Comparison of ENCODE assay signal across 8 mouse cellular contexts in genomic region chrX:71648848-71649454, GRCm38 (mm10). TPM values are rescaled to one million over a fixed set of nuclear protein-coding genes. Genes with fewer than 3 reads are reported as not detected.
DNase-seq lines count a peak whose midpoint lies in the region; ATAC-seq and TF ChIP-seq lines count a peak whose summit lies in the region.
"Had no signal": no experiment of that assay in that cellular context is flagged by ENCODE, and none has a peak within 500 bp of the region (broad histone marks: within the 10 kb centered on the region; RNA-seq: fewer than 3 reads in every experiment).

No protein-coding gene starts in this region.

- no peaks in the 10 kb centered on the region for H3K9me3 ChIP-seq in MEL (replicated peaks; ENCODE audit: insufficient read depth, low read length)
- H3K9me3 ChIP-seq in midbrain, embryonic 16.5 days (replicated peaks; ENCODE audit: control insufficient read depth, low read length, poor library complexity, severe bottlenecking): no peaks in the 10 kb centered on the region
- H3K9me3 ChIP-seq: stomach, embryonic 15.5 days had no signal

- H3K4me1 ChIP-seq in MEL (ENCODE audit: control insufficient read depth in 1 of 2, insufficient read depth in 2 of 2, low read length in 2 of 2): no peaks in the 10 kb centered on the region
- 0 out of 2 replicates have a peak, but pooled peaks cover 4% of the 10 kb centered on the region for H3K4me1 ChIP-seq in midbrain, embryonic 16.5 days (ENCODE audit: control insufficient read depth, insufficient read depth, low read length)
- H3K4me1 ChIP-seq: stomach, embryonic 15.5 days had no signal

- no peak overlapping the region for H3K4me3 ChIP-seq in MEL (ENCODE audit: control insufficient read depth in 1 of 2, insufficient read depth in 1 of 2, low read depth in 2 of 2, low read length in 2 of 2)
- no peak overlapping the region for H3K4me3 ChIP-seq in left cerebral cortex, adult 2 months
- no peak overlapping the region for H3K4me3 ChIP-seq in midbrain, embryonic 16.5 days (ENCODE audit: low read depth, low read length)
- H3K4me3 ChIP-seq: stomach, embryonic 15.5 days had no signal

- no peak for TF ChIP-seq POLR2A in MEL (IDR thresholded peaks at IDR 0.05; ENCODE audit: control insufficient read depth in 1 of 2, insufficient read depth in 1 of 2, low read depth in 1 of 2, low read length in 2 of 2, poor library complexity in 1 of 2)

- WGBS in midbrain, embryonic 16.5 days: 41% methylated on average over 6 of the region's 6 CpGs

- peak; percentile 29 for TF ChIP-seq RAD21 in MEL (IDR thresholded peaks at IDR 0.05; ENCODE audit: low read depth, low read length)

- intact Hi-C loops in left cerebral cortex, adult 2 months (cut with DNase I): loop anchor here (1.0 to 5.0 kb wide), 5 partner anchors 143 to 1253 kb away; no protein-coding TSS in a partner anchor

- no peak overlapping the region for H3K27ac ChIP-seq in MEL (ENCODE audit: control insufficient read depth, low read depth, low read length)
- no peak overlapping the region for H3K27ac ChIP-seq in left cerebral cortex, adult 2 months
- H3K27ac ChIP-seq in midbrain, embryonic 16.5 days (ENCODE audit: low read length): no peak overlapping the region
- H3K27ac ChIP-seq: stomach, embryonic 15.5 days had no signal

- no peaks in the 10 kb centered on the region for H3K36me3 ChIP-seq in MEL (ENCODE audit: control insufficient read depth in 1 of 2, insufficient read depth in 2 of 2, low read length in 2 of 2)
- no peaks in the 10 kb centered on the region for H3K36me3 ChIP-seq in midbrain, embryonic 16.5 days (ENCODE audit: control insufficient read depth, insufficient read depth, low read length)
- H3K36me3 ChIP-seq: stomach, embryonic 15.5 days had no signal

- TF ChIP-seq CTCF in MEL (IDR thresholded peaks at IDR 0.05 in 2 of 3, conservative IDR thresholded peaks at IDR 0.05 in 1 of 3; ENCODE audit: control insufficient read depth in 1 of 3, insufficient read depth in 1 of 3, low read depth in 2 of 3, low read length in 3 of 3, poor library complexity in 1 of 3, severe bottlenecking in 1 of 3): peak; percentile 12 to 50 (median 31); a peak in 4 of 6 replicates
- peak; percentile 62 for TF ChIP-seq CTCF in left cerebral cortex, adult 2 months (IDR thresholded peaks at IDR 0.05)

- peak; percentile 44 for DNase-seq in MEL (ENCODE audit: low read depth, low spot score)
- peak; percentile 47 for DNase-seq in adrenal gland, postnatal 10 days
- DNase-seq in fibroblast of lung, adult 2 months (ENCODE audit: low read depth): peak; percentile 36
- peak; percentile 57 for DNase-seq in heart, postnatal 4 days
- DNase-seq in left cerebral cortex, adult 2 months (ENCODE audit: extremely low spot score in 1 of 2, low spot score in 2 of 2): peak; percentile 50 to 51
- peak; percentile 11 for DNase-seq in yolk sac, embryonic 10.5 days (ENCODE audit: low spot score)

- no peak overlapping the region for H3K4me2 ChIP-seq in midbrain, embryonic 16.5 days (ENCODE audit: low read length)
- H3K4me2 ChIP-seq: stomach, embryonic 15.5 days had no signal

- H3K9ac ChIP-seq in MEL (ENCODE audit: control insufficient read depth, low read depth, low read length, poor library complexity, severe bottlenecking): no peak overlapping the region
- no peak overlapping the region for H3K9ac ChIP-seq in midbrain, embryonic 16.5 days (ENCODE audit: low read depth, low read length)
- H3K9ac ChIP-seq: stomach, embryonic 15.5 days had no signal

- H3K79me2 ChIP-seq in MEL (ENCODE audit: control insufficient read depth, insufficient read depth, low read length, poor library complexity): no peaks in the 10 kb centered on the region

- no peaks in the 10 kb centered on the region; a peak in 1 of 4 replicates for H3K27me3 ChIP-seq in MEL (ENCODE audit: control insufficient read depth in 1 of 2, insufficient read depth in 2 of 2, low read length in 2 of 2)
- no peaks in the 10 kb centered on the region for H3K27me3 ChIP-seq in midbrain, embryonic 16.5 days (ENCODE audit: control insufficient read depth, insufficient read depth, low read depth, low read length)
- H3K27me3 ChIP-seq: stomach, embryonic 15.5 days had no signal

- TF ChIP-seq EP300 in MEL (IDR thresholded peaks at IDR 0.05; ENCODE audit: low read depth in 1 of 2, low read length in 2 of 2): no peak

- ATAC-seq in midbrain, embryonic 16.5 days: peak; percentile 88

TF ChIP-seq in MEL, 35 proteins besides CTCF, POLR2A, EP300 and RAD21:
- TF ChIP-seq MAZ (IDR thresholded peaks at IDR 0.05; ENCODE audit: low read depth, low read length): no peak
- peak; percentile 27; the same call in 1 of the 2 replicates for TF ChIP-seq SMC3 (IDR thresholded peaks at IDR 0.05; ENCODE audit: low read depth, low read length)

RNA-seq across cellular contexts. Expression of gene Gpr50, which starts 14.5 kb away (rescaled TPM):
- total RNA-seq in MEL (2012; rRNA removed): not detected in 2 replicates
- not detected for polyA plus RNA-seq in MEL (2012; ENCODE audit: insufficient read depth in 1 of 2, insufficient read length in 2 of 2, low read depth in 1 of 2, low replicate concordance in 2 of 2, missing spikeins in 1 of 2)
- total RNA-seq in adrenal gland, postnatal 10 days (2021): under 1 TPM; 0.24 to 0.36 TPM
- total RNA-seq in heart, postnatal 4 days (2021): under 1 TPM in 1 of 2 experiments, not detected in 1; 0.38 TPM
- total RNA-seq in left cerebral cortex, adult 2 months (2021): under 1 TPM; 0.34 to 0.37 TPM
- 3.1 and 3.8 TPM in 2 replicates for polyA plus RNA-seq in midbrain, embryonic 16.5 days (2015; fragmentation: Nextera tagmentation; extraction: Ambion mirVana)
